Comparison of ENCODE assay signal across 26 mouse cellular contexts in genomic region chr7:46551173-46551572, GRCm38 (mm10).
DNase-seq lines count a peak whose midpoint lies in the region; ATAC-seq and TF ChIP-seq lines count a peak whose summit lies in the region.
"Had no signal": no experiment of that assay in that cellular context is flagged by ENCODE, and none has a peak within 500 bp of the region (broad histone marks: within the 10 kb centered on the region; RNA-seq: fewer than 3 reads in every experiment).

No protein-coding gene starts in this region.

- WGBS in forebrain, postnatal 0 days, result 30% methylated on average over 7 of the region's 7 CpGs
- 59% methylated on average over 7 of the region's 7 CpGs for WGBS in forebrain, embryonic 13.5 days
- 78% methylated on average over 7 of the region's 7 CpGs for WGBS in midbrain, embryonic 13.5 days
- 66% methylated on average over 7 of the region's 7 CpGs for WGBS in midbrain, postnatal 0 days
- 77% methylated on average over 7 of the region's 7 CpGs for WGBS in midbrain, embryonic 14.5 days

- 0 out of 2 replicates have a peak, but pooled peaks cover 6% of the 10 kb centered on the region for H3K4me1 ChIP-seq in forebrain, postnatal 0 days (ENCODE audit: insufficient read depth)
- peaks cover 42% of the 10 kb centered on the region for H3K4me1 ChIP-seq in forebrain, embryonic 13.5 days
- peaks cover 37% of the 10 kb centered on the region for H3K4me1 ChIP-seq in midbrain, embryonic 13.5 days (replicated peaks)
- H3K4me1 ChIP-seq in midbrain, postnatal 0 days (ENCODE audit: insufficient read depth, low read length), result 0 out of 2 replicates have a peak, but pooled peaks cover 3% of the 10 kb centered on the region
- peaks cover 18% of the 10 kb centered on the region; the same call in 1 of the 2 replicates for H3K4me1 ChIP-seq in midbrain, embryonic 14.5 days (ENCODE audit: control insufficient read depth, insufficient read depth, low read length)

- peak overlapping the region; percentile 30 for H3K27ac ChIP-seq in forebrain, postnatal 0 days (ENCODE audit: low read depth, low read length)
- no peak overlapping the region for H3K27ac ChIP-seq in forebrain, embryonic 13.5 days
- 0 out of 2 replicates have a peak overlapping the region, but pooled peaks have one; percentile 21 for H3K27ac ChIP-seq in midbrain, embryonic 13.5 days
- H3K27ac ChIP-seq in midbrain, postnatal 0 days (ENCODE audit: low read depth, low read length), result no peak overlapping the region
- H3K27ac ChIP-seq in midbrain, embryonic 14.5 days (replicated peaks; ENCODE audit: low read depth, low read length), result peak overlapping the region; percentile 28; the same call in 1 of the 2 replicates
- H3K27ac ChIP-seq: heart, embryonic 10.5 days; heart, embryonic 15.5 days; liver, embryonic 12.5 days; stomach, postnatal 0 days had no signal

- no peak for TF ChIP-seq CTCF in forebrain, postnatal 0 days (IDR thresholded peaks at IDR 0.05; ENCODE audit: low read depth)
- TF ChIP-seq CTCF in midbrain, postnatal 0 days (IDR thresholded peaks at IDR 0.05), result no peak
- no peak for TF ChIP-seq CTCF in brain, embryonic 14.5 days (IDR thresholded peaks at IDR 0.05; ENCODE audit: borderline replicate concordance, extremely low read depth, insufficient read depth, insufficient read length)

- H3K9ac ChIP-seq in forebrain, postnatal 0 days, result no peak overlapping the region
- H3K9ac ChIP-seq in forebrain, embryonic 13.5 days, result no peak overlapping the region
- no peak overlapping the region for H3K9ac ChIP-seq in midbrain, embryonic 13.5 days (replicated peaks)
- H3K9ac ChIP-seq in midbrain, postnatal 0 days (replicated peaks; ENCODE audit: low read length, poor library complexity, severe bottlenecking), result no peak overlapping the region
- no peak overlapping the region for H3K9ac ChIP-seq in midbrain, embryonic 14.5 days (replicated peaks; ENCODE audit: low read length)
- H3K9ac ChIP-seq: heart, embryonic 15.5 days; liver, embryonic 12.5 days; liver, postnatal 0 days had no signal

- ATAC-seq in forebrain, postnatal 0 days, result peak; percentile 42; the same call in 1 of the 2 replicates
- no peak for ATAC-seq in forebrain, embryonic 13.5 days
- no peak for ATAC-seq in midbrain, embryonic 13.5 days
- no peak for ATAC-seq in midbrain, postnatal 0 days (ENCODE audit: low FRiP score)
- no peak for ATAC-seq in midbrain, embryonic 14.5 days (ENCODE audit: low FRiP score, low TSS enrichment)
- ATAC-seq: CD4-positive, CD25-positive, alpha-beta regulatory T cell, adult 4 months; intestine, postnatal 0 days; liver, embryonic 12.5 days; liver, postnatal 0 days had no signal

- H3K9me3 ChIP-seq in forebrain, postnatal 0 days (ENCODE audit: low read length), result no peaks in the 10 kb centered on the region
- H3K9me3 ChIP-seq in forebrain, embryonic 13.5 days (replicated peaks), result no peaks in the 10 kb centered on the region
- no peaks in the 10 kb centered on the region for H3K9me3 ChIP-seq in midbrain, embryonic 13.5 days
- no peaks in the 10 kb centered on the region for H3K9me3 ChIP-seq in midbrain, postnatal 0 days (ENCODE audit: low read length)
- no peaks in the 10 kb centered on the region for H3K9me3 ChIP-seq in midbrain, embryonic 14.5 days (ENCODE audit: control insufficient read depth, low read length)
- H3K9me3 ChIP-seq: heart, embryonic 10.5 days; heart, embryonic 15.5 days; liver, embryonic 12.5 days had no signal

- no peaks in the 10 kb centered on the region for H3K36me3 ChIP-seq in forebrain, postnatal 0 days (ENCODE audit: insufficient read depth)
- H3K36me3 ChIP-seq in forebrain, embryonic 13.5 days (ENCODE audit: poor library complexity, severe bottlenecking), result no peaks in the 10 kb centered on the region
- H3K36me3 ChIP-seq in midbrain, embryonic 13.5 days, result no peaks in the 10 kb centered on the region
- no peaks in the 10 kb centered on the region for H3K36me3 ChIP-seq in midbrain, postnatal 0 days (ENCODE audit: insufficient read depth, low read length)
- no peaks in the 10 kb centered on the region for H3K36me3 ChIP-seq in midbrain, embryonic 14.5 days (ENCODE audit: control insufficient read depth, insufficient read depth, low read length)
- H3K36me3 ChIP-seq: heart, embryonic 10.5 days; heart, embryonic 15.5 days; liver, embryonic 12.5 days had no signal

- H3K27me3 ChIP-seq in forebrain, postnatal 0 days (ENCODE audit: insufficient read depth, low read length), result no peaks in the 10 kb centered on the region
- H3K27me3 ChIP-seq in forebrain, embryonic 13.5 days, result no peaks in the 10 kb centered on the region
- H3K27me3 ChIP-seq in midbrain, embryonic 13.5 days, result no peaks in the 10 kb centered on the region
- no peaks in the 10 kb centered on the region for H3K27me3 ChIP-seq in midbrain, postnatal 0 days (ENCODE audit: insufficient read depth, low read length)
- no peaks in the 10 kb centered on the region for H3K27me3 ChIP-seq in midbrain, embryonic 14.5 days (ENCODE audit: control insufficient read depth, insufficient read depth, low read length)
- H3K27me3 ChIP-seq: heart, embryonic 15.5 days; liver, embryonic 12.5 days had no signal

- no peak overlapping the region for H3K4me3 ChIP-seq in forebrain, postnatal 0 days (ENCODE audit: low read depth, low read length)
- no peak overlapping the region for H3K4me3 ChIP-seq in forebrain, embryonic 13.5 days
- no peak overlapping the region for H3K4me3 ChIP-seq in midbrain, embryonic 13.5 days (replicated peaks)
- no peak overlapping the region for H3K4me3 ChIP-seq in midbrain, postnatal 0 days (ENCODE audit: low read depth, low read length)
- H3K4me3 ChIP-seq in midbrain, embryonic 14.5 days (replicated peaks; ENCODE audit: low read depth, low read length), result no peak overlapping the region
- H3K4me3 ChIP-seq: erythroblast, embryonic 14.5 days; heart, embryonic 10.5 days; heart, embryonic 15.5 days; liver, embryonic 12.5 days had no signal

- no peak overlapping the region for H3K4me2 ChIP-seq in forebrain, postnatal 0 days (ENCODE audit: low read depth)
- H3K4me2 ChIP-seq in forebrain, embryonic 13.5 days, result no peak overlapping the region
- H3K4me2 ChIP-seq in midbrain, embryonic 13.5 days (replicated peaks), result no peak overlapping the region
- H3K4me2 ChIP-seq in midbrain, postnatal 0 days (ENCODE audit: low read depth, low read length, poor library complexity, severe bottlenecking), result no peak overlapping the region
- H3K4me2 ChIP-seq in midbrain, embryonic 14.5 days (ENCODE audit: low read length), result no peak overlapping the region
- H3K4me2 ChIP-seq: heart, embryonic 15.5 days; liver, embryonic 12.5 days had no signal

- no peak for TF ChIP-seq POLR2A in brain, embryonic 14.5 days (IDR thresholded peaks at IDR 0.05; ENCODE audit: borderline replicate concordance, extremely low read depth, insufficient read depth, insufficient read length, poor library complexity, severe bottlenecking)

- no peak for DNase-seq in forebrain, postnatal 0 days
- no peak for DNase-seq in midbrain, postnatal 0 days (ENCODE audit: low spot score)
- peak; percentile 57 for DNase-seq in brain, embryonic 14.5 days (ENCODE audit: low read depth)
- peak; percentile 29 for DNase-seq in midbrain, embryonic 14.5 days
- DNase-seq in urinary bladder, adult 2 months (ENCODE audit: low spot score), result no peak
- DNase-seq in right cerebral cortex, postnatal 25 days, result no peak
- DNase-seq: cerebellum, postnatal 14 days; gastrocnemius, postnatal 25 days; heart, adult 11 months; kidney, adult 9 months; kidney, postnatal 10 days; layer of hippocampus, postnatal 36 days; left cerebral cortex, postnatal 4 days; liver, postnatal 0 days; lung, postnatal 4 days; thymus, adult 2 months; thymus, postnatal 4 days had no signal

Comparison
In these comparisons a context has a peak if more than half of its experiments do, and no peak if none do; other contexts are left out.
1. DNase-seq: peak in brain, embryonic 14.5 days (single experiment) and midbrain, embryonic 14.5 days (single experiment); none in forebrain, postnatal 0 days (single experiment), midbrain, postnatal 0 days (single experiment), urinary bladder, adult 2 months (single experiment) and right cerebral cortex, postnatal 25 days (single experiment).
2. H3K27ac ChIP-seq: peak in forebrain, postnatal 0 days (single experiment), midbrain, embryonic 13.5 days (single experiment) and midbrain, embryonic 14.5 days (single experiment); none in forebrain, embryonic 13.5 days (single experiment) and midbrain, postnatal 0 days (single experiment).